1 mouse cellular context compared by ENCODE assay signal in the genomic region with DNA sequence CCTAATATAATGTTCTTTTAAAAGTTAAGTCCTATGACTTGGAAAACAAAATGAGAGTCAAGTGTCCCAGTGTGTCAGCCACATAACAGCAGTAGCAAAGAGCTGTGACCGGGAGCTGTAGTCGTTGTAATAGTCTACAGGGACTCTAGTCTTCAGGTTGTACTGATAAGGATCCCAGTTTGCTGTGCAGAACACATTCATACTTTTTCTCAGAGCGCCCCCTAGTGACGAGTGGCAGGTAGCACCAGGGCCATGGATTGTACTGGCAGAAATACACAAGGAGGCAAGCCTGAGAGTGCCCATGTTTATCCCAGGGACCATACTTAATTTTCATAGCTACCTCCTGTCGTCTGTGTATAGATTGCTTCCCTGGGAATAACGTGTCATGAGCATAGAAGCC.
TF ChIP-seq lines count a peak whose summit lies in the region.

No protein-coding gene starts in this region.

TF ChIP-seq in CH12.LX, 34 proteins besides CTCF, POLR2A, EP300 and RAD21 (continued from another document):
- TF ChIP-seq MAFK (IDR thresholded peaks at IDR 0.05; ENCODE audit: insufficient replicate concordance, low read length) (no peak), NELFE (IDR thresholded peaks at IDR 0.05; ENCODE audit: low read depth, low read length) (no peak), SIN3A (IDR thresholded peaks at IDR 0.05; ENCODE audit: low read length) (no peak), POLR2AphosphoS2 (IDR thresholded peaks at IDR 0.05; ENCODE audit: low read depth, low read length) (no peak), IRF4 (IDR thresholded peaks at IDR 0.05; ENCODE audit: low read depth, low read length) (peak; percentile 50; the same call in 1 of the 2 replicates), ELF1 (IDR thresholded peaks at IDR 0.05; ENCODE audit: low read depth, low read length) (no peak), MAX (IDR thresholded peaks at IDR 0.05; ENCODE audit: low read length) (no peak; the same call in 1 of the 2 replicates)
